Mouse (Mus musculus) small intestine, adult 2 months (tissue): ENCODE measurements around the gene Gfpt1.

Experiments
- CTCF ChIP-seq: fragments of 200-500 bp; IDR thresholded peaks from 2 replicates; pipeline ENCODE4 v1.5.1; 2012; ENCODE audit warnings: low read depth, mild to moderate bottlenecking, control low read depth, inconsistent platforms, low read length, moderate library complexity, mixed read lengths; ENCODE audit not compliant: insufficient replicate concordance, insufficient read length; ENCODE audit errors: extremely low read depth
- POLR2A ChIP-seq: fragments of 200-500 bp; IDR thresholded peaks from 2 replicates; pipeline ENCODE4 v1.6.1; 2012; ENCODE audit warnings: low read depth, mild to moderate bottlenecking, control low read depth, inconsistent platforms, low read length, moderate library complexity

DNA sequence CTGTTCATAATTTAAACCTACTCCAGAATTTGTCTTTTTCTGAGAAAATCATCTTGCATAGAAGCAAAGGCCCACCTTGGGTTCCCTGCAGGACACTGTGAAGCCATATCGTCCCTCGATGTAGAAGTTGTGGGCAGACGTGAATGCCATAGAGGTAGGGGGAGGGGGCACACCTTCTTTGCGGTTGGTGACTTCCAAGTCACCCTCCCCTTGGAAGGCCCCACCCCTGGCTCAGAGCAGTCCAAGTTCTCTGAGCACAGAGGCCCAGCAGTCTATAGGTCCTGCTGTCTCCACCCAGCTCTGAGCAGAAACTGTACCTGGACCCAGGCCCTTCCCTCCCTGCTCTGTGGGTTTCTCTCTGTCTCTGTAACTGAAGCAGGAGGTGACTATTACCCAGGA, 59.3 kb downstream of the Gfpt1 start:
- TF ChIP-seq POLR2A: no peak
- TF ChIP-seq CTCF: no peak
